Mouse (Mus musculus): ENCODE measurements around the gene Zfp511.

DNA sequence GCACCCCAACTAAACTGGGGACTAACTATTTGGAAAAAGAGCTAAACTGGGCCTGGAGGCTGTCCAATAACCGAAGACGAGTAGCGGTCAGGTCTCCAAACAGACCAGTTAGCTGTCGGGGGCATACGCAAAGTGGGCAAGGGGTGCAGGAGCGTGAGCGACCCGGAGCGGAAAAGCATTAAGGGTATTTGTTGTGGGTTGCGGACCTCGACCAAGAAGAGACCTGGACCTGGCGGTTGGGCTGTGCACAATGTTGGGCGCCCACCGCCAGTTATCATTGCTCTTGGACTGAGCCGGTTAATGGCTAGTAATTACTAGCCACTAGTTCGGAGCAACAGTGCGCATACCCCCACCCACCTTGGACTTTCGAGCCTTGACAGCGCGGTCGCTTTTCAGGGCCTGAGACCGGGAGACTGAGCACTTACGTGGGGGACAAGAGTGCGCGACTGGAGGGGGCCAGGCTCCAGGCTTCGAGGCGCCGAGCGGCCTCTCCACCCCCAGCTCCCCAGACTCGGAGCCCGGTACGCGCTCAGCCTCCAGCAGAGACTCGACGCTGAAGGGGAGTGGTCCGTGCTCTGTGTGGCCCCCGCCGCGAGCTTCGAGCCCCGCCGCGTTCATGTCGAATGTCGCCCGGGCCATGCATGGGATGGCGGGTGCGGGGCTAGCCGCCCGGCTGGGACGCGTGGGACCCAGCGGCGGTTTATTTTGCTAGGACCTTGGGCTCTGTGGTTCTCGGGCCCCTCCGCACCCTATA, 12.3 kb downstream of the Zfp511 start, which contains the start of gene Msx3:
- TF ChIP-seq CTCF (IDR thresholded peaks at IDR 0.05; ENCODE audit: low read depth, low read length) = no peak
- no peak for TF ChIP-seq POLR2A (IDR thresholded peaks at IDR 0.05; ENCODE audit: borderline replicate concordance, low read depth, low read length)

All from bone marrow macrophage, adult 2 months (primary cell).